Mouse (Mus musculus): Measurements from ENCODE around the gene Phka1.

The Phka1 gene

DNA sequence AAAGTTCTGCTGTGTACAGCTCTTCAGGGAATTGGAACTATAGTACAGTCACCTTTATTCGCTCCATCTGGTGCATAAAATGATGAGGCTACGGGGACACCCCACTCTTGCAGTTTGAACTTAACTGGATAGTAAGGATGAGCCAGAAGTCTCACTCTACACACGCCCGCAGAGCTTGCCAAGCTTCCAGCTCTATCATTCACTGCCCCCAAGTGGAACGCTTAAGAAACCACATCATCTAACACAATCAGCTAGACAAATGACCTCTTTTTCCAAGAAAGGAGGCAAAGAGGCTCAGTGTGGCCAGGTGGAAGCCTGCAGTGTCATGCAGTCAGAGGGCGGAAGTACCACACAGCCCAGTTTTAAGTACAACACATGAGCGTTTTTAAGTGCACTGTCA, 158.5 kb downstream of the Phka1 start:
- H3K27me3 ChIP-seq (ENCODE audit: insufficient read depth, low read length) = no peaks in the 10 kb centered on the region
- H3K36me3 ChIP-seq (ENCODE audit: insufficient read depth, low read length) = no peaks in the 10 kb centered on the region
- H3K4me1 ChIP-seq (replicated peaks; ENCODE audit: low read depth, low read length) = no peaks in the 10 kb centered on the region
- TF ChIP-seq CTCF (conservative IDR thresholded peaks at IDR 0.05; ENCODE audit: low read length) (no peak), POU5F1 (IDR thresholded peaks at IDR 0.05; ENCODE audit: borderline replicate concordance, low read length) (no peak), NANOG (IDR thresholded peaks at IDR 0.05; ENCODE audit: borderline replicate concordance, low read length) (no peak)
- no peaks in the 10 kb centered on the region for H3K9me3 ChIP-seq (ENCODE audit: low read length)
- H3K4me3 ChIP-seq (replicated peaks; ENCODE audit: low read length) = no peak overlapping the region

- Histone ChIP-seq H3K27me3 (ENCODE audit: insufficient read depth, low read length) (no peaks in the 10 kb centered on the region), H3K36me3 (ENCODE audit: insufficient read depth, low read length) (no peaks in the 10 kb centered on the region), H3K4me1 (replicated peaks; ENCODE audit: low read depth, low read length) (no peaks in the 10 kb centered on the region), H3K9me3 (ENCODE audit: low read length) (no peaks in the 10 kb centered on the region), H3K4me3 (replicated peaks; ENCODE audit: low read length) (no peak overlapping the region)
- no peak for TF ChIP-seq NANOG (IDR thresholded peaks at IDR 0.05; ENCODE audit: borderline replicate concordance, low read length)
- no peak for TF ChIP-seq POU5F1 (IDR thresholded peaks at IDR 0.05; ENCODE audit: borderline replicate concordance, low read length)
- no peak for TF ChIP-seq CTCF (conservative IDR thresholded peaks at IDR 0.05; ENCODE audit: low read length)
Measured at GRCm38 (mm10) chrX:102479665-102480064, 164.4 kb downstream of the Phka1 start.

- Histone ChIP-seq H3K27me3 (ENCODE audit: insufficient read depth, low read length) (no peaks in the 10 kb centered on the region), H3K9me3 (ENCODE audit: low read length) (no peaks in the 10 kb centered on the region), H3K4me3 (replicated peaks; ENCODE audit: low read length) (no peak overlapping the region), H3K36me3 (ENCODE audit: insufficient read depth, low read length) (no peaks in the 10 kb centered on the region), H3K4me1 (replicated peaks; ENCODE audit: low read depth, low read length) (no peaks in the 10 kb centered on the region)
- TF ChIP-seq POU5F1 (IDR thresholded peaks at IDR 0.05; ENCODE audit: borderline replicate concordance, low read length) (no peak), CTCF (conservative IDR thresholded peaks at IDR 0.05; ENCODE audit: low read length) (peak; percentile 45)
Measured at GRCm38 (mm10) chrX:102478965-102479364, 165.1 kb downstream of the Phka1 start.

GRCm38 (mm10) chrX:102478481-102478880, 165.6 kb downstream of the Phka1 start:
- TF ChIP-seq POU5F1 (IDR thresholded peaks at IDR 0.05; ENCODE audit: borderline replicate concordance, low read length) = no peak
- no peak for TF ChIP-seq NANOG (IDR thresholded peaks at IDR 0.05; ENCODE audit: borderline replicate concordance, low read length)
- TF ChIP-seq CTCF (conservative IDR thresholded peaks at IDR 0.05; ENCODE audit: low read length) = no peak
- Histone ChIP-seq H3K4me1 (replicated peaks; ENCODE audit: low read depth, low read length) (no peaks in the 10 kb centered on the region), H3K27me3 (ENCODE audit: insufficient read depth, low read length) (no peaks in the 10 kb centered on the region), H3K36me3 (ENCODE audit: insufficient read depth, low read length) (no peaks in the 10 kb centered on the region), H3K4me3 (replicated peaks; ENCODE audit: low read length) (no peak overlapping the region), H3K9me3 (ENCODE audit: low read length) (no peaks in the 10 kb centered on the region)

GRCm38 (mm10) chrX:102476784-102477183, 167.3 kb downstream of the Phka1 start:
- Histone ChIP-seq H3K4me3 (replicated peaks; ENCODE audit: low read length) (no peak overlapping the region), H3K36me3 (ENCODE audit: insufficient read depth, low read length) (no peaks in the 10 kb centered on the region), H3K9me3 (ENCODE audit: low read length) (no peaks in the 10 kb centered on the region), H3K4me1 (replicated peaks; ENCODE audit: low read depth, low read length) (no peaks in the 10 kb centered on the region), H3K27me3 (ENCODE audit: insufficient read depth, low read length) (no peaks in the 10 kb centered on the region)
- TF ChIP-seq POU5F1 (IDR thresholded peaks at IDR 0.05; ENCODE audit: borderline replicate concordance, low read length) (no peak), CTCF (conservative IDR thresholded peaks at IDR 0.05; ENCODE audit: low read length) (peak; percentile 53), NANOG (IDR thresholded peaks at IDR 0.05; ENCODE audit: borderline replicate concordance, low read length) (no peak)

GRCm38 (mm10) chrX:102475555-102475954, 168.5 kb downstream of the Phka1 start:
- Histone ChIP-seq H3K4me3 (replicated peaks; ENCODE audit: low read length) (no peak overlapping the region), H3K27me3 (ENCODE audit: insufficient read depth, low read length) (no peaks in the 10 kb centered on the region), H3K36me3 (ENCODE audit: insufficient read depth, low read length) (no peaks in the 10 kb centered on the region), H3K9me3 (ENCODE audit: low read length) (no peaks in the 10 kb centered on the region), H3K4me1 (replicated peaks; ENCODE audit: low read depth, low read length) (no peaks in the 10 kb centered on the region)
- TF ChIP-seq POU5F1 (IDR thresholded peaks at IDR 0.05; ENCODE audit: borderline replicate concordance, low read length) = no peak
- no peak for TF ChIP-seq NANOG (IDR thresholded peaks at IDR 0.05; ENCODE audit: borderline replicate concordance, low read length)
- TF ChIP-seq CTCF (conservative IDR thresholded peaks at IDR 0.05; ENCODE audit: low read length) = no peak
